Mouse (Mus musculus): ENCODE measurements around the gene Tanc1.

DNA sequence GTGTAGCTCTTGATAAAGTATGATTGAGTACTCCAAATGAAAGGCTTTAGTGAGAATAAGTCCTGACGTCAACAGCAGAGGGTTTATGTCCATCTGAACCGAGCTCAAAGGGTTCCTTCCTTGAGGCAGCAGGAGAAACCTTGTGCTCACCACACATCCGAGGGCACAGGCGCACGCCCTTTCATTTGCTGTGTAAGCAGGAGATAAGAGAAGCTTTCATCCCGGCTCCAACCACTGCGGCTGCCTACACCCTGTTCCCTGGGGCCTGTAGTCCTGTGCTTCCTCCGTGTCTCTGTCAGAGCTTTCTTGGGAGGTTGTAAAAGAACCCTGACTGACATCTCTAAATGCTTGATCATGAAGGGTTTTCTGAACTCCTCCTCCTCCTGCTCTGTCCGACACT is 181.5 kb downstream of the Tanc1 start:
- no peak for TF ChIP-seq CTCF (IDR thresholded peaks at IDR 0.05; ENCODE audit: insufficient read depth, low read depth, low read length)
- TF ChIP-seq POLR2A (IDR thresholded peaks at IDR 0.05; ENCODE audit: insufficient read depth, low read depth, low read length): no peak
